Mouse (Mus musculus) liver, embryonic 14.5 days (tissue): ENCODE measurements at regions not wholly inside any gene's neighbourhood (a gene's known extent, or its start where the extent isn't known, plus 50 kb on each side); places are given as distances from the start of the nearest gene placed in this dataset.

Experiments used
- ATAC-seq: fragments of 200-750 bp; cut with Nextera tagmentation; 2 replicates; pipeline ENCODE4 v1.8.0; 2017; ENCODE audit warnings: moderate number of reproducible peaks, mild to moderate bottlenecking, moderate library complexity; ENCODE audit not compliant: insufficient read depth
- DNase-seq, 3 experiments: peaks; one replicate each; pipeline ENCODE4 v3.0.0-alpha.2; 2012 to 2013; ENCODE audit warnings: low read depth in 3 of 3, low spot score in 3 of 3
- H3K27ac ChIP-seq: fragments of 300-500 bp; sonication (generic); 2 replicates; pipeline ENCODE4 v1.5.1; 2014; ENCODE audit warnings: moderate library complexity, mild to moderate bottlenecking, control low read depth, inconsistent platforms
- H3K27me3 ChIP-seq: fragments of 300-500 bp; sonication (generic); 2 replicates; pipeline ENCODE4 v1.6.1; 2014; ENCODE audit warnings: mild to moderate bottlenecking, low read length, moderate library complexity; ENCODE audit not compliant: control insufficient read depth, insufficient read depth
- H3K36me3 ChIP-seq: fragments of 300-500 bp; sonication (generic); replicated peaks from 2 replicates; pipeline ENCODE4 v1.6.1; 2014; ENCODE audit warnings: low read depth; ENCODE audit not compliant: control insufficient read depth, insufficient read depth
- H3K4me1 ChIP-seq, 2 experiments: fragments of 200-500 bp in 1 of 2; fragments of 300-500 bp in 1 of 2; sonication (generic) in 1 of 2; replicated peaks; 2 replicates each; pipeline ENCODE4 v1.6.1; 2012 to 2014; ENCODE audit warnings: antibody characterized with exemption in 1 of 2, inconsistent platforms in 1 of 2, low read length in 1 of 2; ENCODE audit not compliant: control insufficient read depth in 2 of 2, insufficient read depth in 2 of 2
- H3K4me2 ChIP-seq: fragments of 300-500 bp; sonication (generic); 2 replicates; pipeline ENCODE4 v1.6.1; 2014; ENCODE audit warnings: low read depth, mild to moderate bottlenecking, control low read depth, moderate library complexity
- H3K4me3 ChIP-seq, 2 experiments: fragments of 200-500 bp in 1 of 2; fragments of 300-500 bp in 1 of 2; sonication (generic) in 1 of 2; 2 replicates each; pipeline ENCODE4 v1.5.1; 2012 to 2014; ENCODE audit warnings: low read depth in 2 of 2, low read length in 2 of 2, mild to moderate bottlenecking in 2 of 2, control low read depth in 1 of 2, inconsistent platforms in 1 of 2, moderate library complexity in 1 of 2; ENCODE audit not compliant: insufficient read depth in 1 of 2
- H3K9ac ChIP-seq: fragments of 300-500 bp; sonication (generic); replicated peaks from 2 replicates; pipeline ENCODE4 v1.6.1; 2014; ENCODE audit warnings: mild to moderate bottlenecking, control low read depth, moderate library complexity
- H3K9me3 ChIP-seq: fragments of 300-500 bp; sonication (generic); 2 replicates; pipeline ENCODE4 v1.6.1; 2016; ENCODE audit warnings: low read length, mixed read lengths; ENCODE audit not compliant: control insufficient read depth
- CTCF ChIP-seq: IDR thresholded peaks from 2 replicates; pipeline ENCODE4 v1.5.1; 2016; ENCODE audit warnings: antibody characterized with exemption, low read depth, control low read depth
- EP300 ChIP-seq: IDR thresholded peaks from 2 replicates; pipeline ENCODE4 v1.6.1; 2016; ENCODE audit warnings: antibody characterized with exemption, low read depth
- WGBS: fragments of 180-500 bp; shearing (Covaris S2); extraction: QIAGEN DNeasy Blood & Tissue Kit; methylation state at CpG from one replicate; pipeline ENCODE4 v1.1.7; 2014; ENCODE audit not compliant: insufficient replicate concordance; 5-methylcytosine and 5-hydroxymethylcytosine counted together

- DNase-seq (no peak), ATAC-seq (no peak)
- Histone ChIP-seq H3K4me1 (no peaks in the 10 kb centered on the region), H3K4me3 (no peak overlapping the region), H3K4me2 (no peak overlapping the region), H3K9ac (no peak overlapping the region), H3K27ac (no peak overlapping the region), H3K27me3 (no peaks in the 10 kb centered on the region), H3K9me3 (no peaks in the 10 kb centered on the region), H3K36me3 (no peaks in the 10 kb centered on the region)
- WGBS = 50% methylated on average over 6 of the region's 6 CpGs
- TF ChIP-seq EP300 (no peak), CTCF (no peak)
Observed at GRCm38 (mm10) chr4:152725423-152725822, 247.8 kb upstream of the Kcnab2 start.

- H3K4me1 ChIP-seq = no peaks in the 10 kb centered on the region
- DNase-seq (no peak), ATAC-seq (no peak)
- no peaks in the 10 kb centered on the region for H3K9me3 ChIP-seq
- TF ChIP-seq CTCF = no peak
- TF ChIP-seq EP300 = no peak
- no peak overlapping the region for H3K4me3 ChIP-seq
- no peak overlapping the region for H3K9ac ChIP-seq
- no peaks in the 10 kb centered on the region for H3K36me3 ChIP-seq
- no peak overlapping the region for H3K27ac ChIP-seq
- H3K27me3 ChIP-seq = no peaks in the 10 kb centered on the region
- WGBS = 71% methylated on average over 7 of the region's 7 CpGs
- no peak overlapping the region for H3K4me2 ChIP-seq
Observed at GRCm38 (mm10) chr4:152724741-152725140, 247.1 kb upstream of the Kcnab2 start.

GRCm38 (mm10) chr4:152724026-152724425 is 246.4 kb upstream of the Kcnab2 start:
- TF ChIP-seq CTCF (no peak), EP300 (no peak)
- DNase-seq = no peak
- no peaks in the 10 kb centered on the region for H3K27me3 ChIP-seq
- H3K27ac ChIP-seq = no peak overlapping the region
- ATAC-seq = no peak
- no peaks in the 10 kb centered on the region for H3K36me3 ChIP-seq
- no peaks in the 10 kb centered on the region for H3K9me3 ChIP-seq
- no peaks in the 10 kb centered on the region for H3K4me1 ChIP-seq
- no peak overlapping the region for H3K9ac ChIP-seq
- WGBS = 57% methylated on average over 10 of the region's 10 CpGs
- no peak overlapping the region for H3K4me3 ChIP-seq
- H3K4me2 ChIP-seq = no peak overlapping the region

GRCm38 (mm10) chr4:152720528-152720927 is 242.9 kb upstream of the Kcnab2 start:
- 28% methylated on average over 8 of the region's 8 CpGs for WGBS
- Histone ChIP-seq H3K4me3 (no peak overlapping the region), H3K9me3 (no peaks in the 10 kb centered on the region), H3K27ac (no peak overlapping the region), H3K4me2 (no peak overlapping the region), H3K9ac (no peak overlapping the region), H3K27me3 (no peaks in the 10 kb centered on the region), H3K36me3 (no peaks in the 10 kb centered on the region), H3K4me1 (no peaks in the 10 kb centered on the region)
- ATAC-seq = no peak
- TF ChIP-seq CTCF (no peak), EP300 (no peak)
- DNase-seq = no peak

- no peaks in the 10 kb centered on the region for H3K4me1 ChIP-seq
- no peak for TF ChIP-seq CTCF
- no peak overlapping the region for H3K9ac ChIP-seq
- H3K4me3 ChIP-seq = no peak overlapping the region
- no peaks in the 10 kb centered on the region for H3K9me3 ChIP-seq
- ATAC-seq (no peak), DNase-seq (no peak)
- H3K27ac ChIP-seq = no peak overlapping the region
- WGBS = 66% methylated on average over 15 of the region's 15 CpGs
- H3K36me3 ChIP-seq = no peaks in the 10 kb centered on the region
- no peak overlapping the region for H3K4me2 ChIP-seq
- no peaks in the 10 kb centered on the region for H3K27me3 ChIP-seq
Observed at GRCm38 (mm10) chr4:152719416-152720127, 241.9 kb upstream of the Kcnab2 start.
